Mouse (Mus musculus) heart, adult 2 months (tissue): ENCODE measurements around the gene Fancd2os. TPM values are rescaled to one million over a fixed set of nuclear protein-coding genes. Genes with fewer than 3 reads are reported as not detected.

Source experiments
- DNase-seq, 2 experiments: peaks; one replicate each; pipeline ENCODE4 v3.0.0; 2021
- H3K27ac ChIP-seq: fragments of 200-600 bp; 2 replicates; pipeline ENCODE4 v1.8.1; 2022
- H3K27me3 ChIP-seq: fragments of 200-500 bp; 2 replicates; pipeline ENCODE4 v1.6.1; 2012; ENCODE audit warnings: mild to moderate bottlenecking, low read length, inconsistent platforms, mixed read lengths; ENCODE audit not compliant: control insufficient read depth, insufficient read depth
- H3K36me3 ChIP-seq: fragments of 200-500 bp; 2 replicates; pipeline ENCODE4 v1.6.1; 2012; ENCODE audit warnings: low read length, inconsistent platforms; ENCODE audit not compliant: control insufficient read depth, insufficient read depth
- H3K4me1 ChIP-seq: fragments of 200-500 bp; 2 replicates; pipeline ENCODE4 v1.6.1; 2011; ENCODE audit warnings: low read length; ENCODE audit not compliant: control insufficient read depth, insufficient read depth
- H3K4me3 ChIP-seq: fragments of 200-600 bp; 2 replicates; pipeline ENCODE4 v1.8.1; 2022
- H3K79me2 ChIP-seq: fragments of 200-500 bp; replicated peaks from 2 replicates; pipeline ENCODE4 v1.6.1; 2012; ENCODE audit warnings: mild to moderate bottlenecking, inconsistent platforms, low read length, moderate library complexity, mixed read lengths; ENCODE audit not compliant: control insufficient read depth, insufficient read depth
- H3K9ac ChIP-seq: fragments of 200-500 bp; 2 replicates; pipeline ENCODE4 v1.6.1; 2012; ENCODE audit warnings: low read depth, mild to moderate bottlenecking, control low read depth, inconsistent platforms, low read length, mixed read lengths
- CTCF ChIP-seq: fragments of 200-600 bp; IDR thresholded peaks from 2 replicates; pipeline ENCODE4 v1.8.1; 2022; ENCODE audit warnings: antibody characterized with exemption, mild to moderate bottlenecking, moderate library complexity
- EP300 ChIP-seq: fragments of 200-500 bp; IDR thresholded peaks from 2 replicates; pipeline ENCODE4 v1.6.1; 2011; ENCODE audit warnings: low read depth, low read length, control low read depth; ENCODE audit not compliant: insufficient read depth
- POLR2A ChIP-seq: fragments of 200-500 bp; IDR thresholded peaks from 2 replicates; pipeline ENCODE4 v1.6.1; 2011; ENCODE audit warnings: mild to moderate bottlenecking, low read depth, low read length, control low read depth; ENCODE audit not compliant: insufficient read depth
- WGBS: fragments of 180-500 bp; shearing (Covaris S2); methylation state at CpG from one replicate; pipeline ENCODE4 v1.1.7; 2018; 5-methylcytosine and 5-hydroxymethylcytosine counted together
- intact Hi-C: fragments of 180-260 bp; cut with DNase I; formaldehyde crosslinking; loops from one replicate; pipeline ENCODE4 v1.15.1; 2025
- polyA plus RNA-seq: library from polyadenylated mRNA; depleted of rRNA; stranded (reverse); fragments of >200 nt; gene quantifications from 2 replicates; pipeline ENCODE4 v1.2.3, GENCODE M21; 2012
- total RNA-seq, 2 experiments: library from RNA; stranded (reverse); gene quantifications; 2 replicates each; pipeline ENCODE4 v1.2.3; 2021

The Fancd2os gene
- total and polyA plus RNA-seq, 3 experiments = not detected

- no peak overlapping the region for H3K4me3 ChIP-seq
- no peak overlapping the region for H3K9ac ChIP-seq
- H3K36me3 ChIP-seq = peaks cover 8% of the 10 kb centered on the region
- intact Hi-C loops = no loop called here
- TF ChIP-seq EP300 = no peak
- no peak for TF ChIP-seq POLR2A
- no peak for TF ChIP-seq CTCF
- DNase-seq = no peak
- no peak overlapping the region for H3K27ac ChIP-seq
- WGBS = 93% methylated on average over 7 of the region's 7 CpGs
- H3K4me1 ChIP-seq = peaks cover 4% of the 10 kb centered on the region
- peaks cover 2% of the 10 kb centered on the region; the same call in 1 of the 2 replicates for H3K79me2 ChIP-seq
- H3K27me3 ChIP-seq = no peaks in the 10 kb centered on the region
Measured at GRCm38 (mm10) chr6:113614152-113614551, 13.6 kb upstream of the Fancd2os start.

- Histone ChIP-seq H3K36me3 (peaks cover 8% of the 10 kb centered on the region), H3K4me3 (no peak overlapping the region), H3K9ac (peak overlapping the region; percentile 4; the same call in 1 of the 2 replicates), H3K27me3 (no peaks in the 10 kb centered on the region), H3K79me2 (peaks cover 2% of the 10 kb centered on the region; the same call in 1 of the 2 replicates), H3K27ac (peak overlapping the region; percentile 59), H3K4me1 (peaks cover 4% of the 10 kb centered on the region)
- intact Hi-C loops = no loop called here
- WGBS = 49% methylated on average over 8 of the region's 8 CpGs
- TF ChIP-seq EP300 = no peak
- peak; percentile 32 to 37 for DNase-seq
Measured at GRCm38 (mm10) chr6:113612258-113612969, 11.9 kb upstream of the Fancd2os start.

- TF ChIP-seq EP300 (no peak), POLR2A (no peak), CTCF (no peak)
Measured at GRCm38 (mm10) chr6:113609293-113609692, 8.8 kb upstream of the Fancd2os start.

GRCm38 (mm10) chr6:113608871-113609270, 8.4 kb upstream of the Fancd2os start:
- no peak for TF ChIP-seq CTCF
- no peak for TF ChIP-seq POLR2A
- no peak for TF ChIP-seq EP300
- no peak for DNase-seq
- H3K27me3 ChIP-seq = no peaks in the 10 kb centered on the region
- 83% methylated on average over 6 of the region's 6 CpGs for WGBS
- H3K36me3 ChIP-seq = peaks cover 10% of the 10 kb centered on the region
- H3K79me2 ChIP-seq = peaks cover 5% of the 10 kb centered on the region
- H3K9ac ChIP-seq = no peak overlapping the region
- no peak overlapping the region for H3K27ac ChIP-seq
- peaks cover 8% of the 10 kb centered on the region for H3K4me1 ChIP-seq
- no peak overlapping the region for H3K4me3 ChIP-seq
- intact Hi-C loops = no loop called here

More at GRCm38 (mm10) chr6:113609293-113609692, 8.8 kb upstream of the Fancd2os start:
- WGBS = 91% methylated on average over 7 of the region's 7 CpGs
- H3K27ac ChIP-seq = no peak overlapping the region
- no peak for DNase-seq
- H3K4me1 ChIP-seq = peaks cover 8% of the 10 kb centered on the region
- peaks cover 6% of the 10 kb centered on the region for H3K79me2 ChIP-seq
- H3K36me3 ChIP-seq = peaks cover 10% of the 10 kb centered on the region
- H3K9ac ChIP-seq = no peak overlapping the region
- H3K4me3 ChIP-seq = no peak overlapping the region
- intact Hi-C loops = no loop called here
- no peaks in the 10 kb centered on the region for H3K27me3 ChIP-seq

- intact Hi-C loops = no loop called here
- DNase-seq = no peak
- peak overlapping the region; percentile 94 for H3K27ac ChIP-seq
- 3% methylated on average over 10 of the region's 10 CpGs for WGBS
- H3K9ac ChIP-seq = peak overlapping the region; percentile 93
- 0 out of 2 replicates have a peak, but pooled peaks cover 2% of the 10 kb centered on the region for H3K36me3 ChIP-seq
- peaks cover 4% of the 10 kb centered on the region for H3K4me1 ChIP-seq
- TF ChIP-seq EP300 = no peak
- TF ChIP-seq POLR2A = no peak
- no peak for TF ChIP-seq CTCF
- H3K79me2 ChIP-seq = peaks cover 5% of the 10 kb centered on the region
- H3K4me3 ChIP-seq = peak overlapping the region; percentile 87
- H3K27me3 ChIP-seq = no peaks in the 10 kb centered on the region
Measured at GRCm38 (mm10) chr6:113605224-113605545, 4.7 kb upstream of the Fancd2os start.

- intact Hi-C loops = loop anchor here (1.0 to 5.0 kb wide), 3 partner anchors 20 to 121 kb away; partner anchors contain the start of genes Creld1, Emc3 and Fancd2
- Histone ChIP-seq H3K9ac (peak within 1 kb of the TSS; percentile 93), H3K36me3 (0 out of 2 replicates have a peak, but pooled peaks cover 2% of the 10 kb centered on the region), H3K4me3 (peak within 1 kb of the TSS; percentile 87), H3K79me2 (peaks cover 5% of the 10 kb centered on the region), H3K27ac (peak within 1 kb of the TSS; percentile 94), H3K27me3 (no peaks in the 10 kb centered on the region), H3K4me1 (peaks cover 4% of the 10 kb centered on the region)
- peak; percentile 92 to 93 for DNase-seq
- TF ChIP-seq EP300 (0 out of 2 replicates have a peak, but pooled peaks have one; percentile 20), POLR2A (peak; percentile 71), CTCF (peak; percentile 75)
- under 1% methylated on average over 65 of the region's 65 CpGs for WGBS
Measured at GRCm38 (mm10) chr6:113604432-113605223, 4.1 kb upstream of the Fancd2os start, which contains the start of gene Brk1. Gene Brk1, plus strand, starts transcription at chr6:113604772.
